Mouse (Mus musculus): ENCODE measurements around the gene Bend6. TPM values are rescaled to one million over a fixed set of nuclear protein-coding genes. Genes with fewer than 3 reads are reported as not detected.

Bend6 gene
- 2.3 and 2.4 TPM in 2 replicates for polyA plus RNA-seq (2014; fragmentation: Nextera tagmentation; extraction: Ambion mirVana)

DNA sequence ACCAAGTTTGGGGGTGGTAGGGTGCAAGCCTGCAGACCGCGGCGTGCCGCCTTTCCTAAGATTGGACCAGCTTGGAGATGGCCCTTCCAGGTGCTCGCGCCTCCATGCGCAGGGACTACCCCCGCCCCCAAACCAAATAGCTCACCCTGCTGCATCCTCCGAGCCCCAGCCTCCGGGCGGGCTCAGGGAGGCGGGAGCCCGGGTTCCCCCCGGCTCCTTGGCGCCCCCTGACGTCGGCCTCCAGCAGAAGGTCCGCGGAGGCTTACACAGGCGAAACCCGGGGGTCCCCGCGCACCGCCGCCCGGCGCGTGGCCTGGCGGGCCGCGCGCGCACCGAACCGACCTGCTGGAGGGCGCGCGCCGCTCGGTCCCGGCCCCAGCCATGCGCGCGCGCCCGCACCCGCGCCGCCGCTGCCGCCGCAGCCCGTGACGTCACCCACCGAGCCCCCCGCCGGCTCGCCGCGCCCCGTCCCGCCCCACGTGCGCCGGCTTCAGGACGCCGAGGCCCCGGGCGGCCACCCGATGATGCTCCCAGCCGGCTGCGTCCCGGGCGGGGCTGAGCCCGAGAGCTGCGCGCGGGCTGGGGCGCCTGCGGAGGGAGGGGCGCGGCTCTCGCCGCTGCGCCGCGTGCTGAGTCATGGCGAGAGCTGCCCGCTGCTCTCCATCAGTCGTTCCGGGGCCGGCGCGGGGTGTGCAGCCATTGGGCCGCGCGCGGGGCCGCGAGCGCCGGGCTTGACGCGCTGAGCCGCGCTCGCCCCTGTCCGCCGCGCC, at the start of gene Bend6:
Gene Bend6, minus strand, starts transcription at position 396 of the 770 bp plus-strand sequence.
- under 1% methylated on average over 81 of the region's 110 CpGs for WGBS
- Histone ChIP-seq H3K4me3 (ENCODE audit: low read depth, low read length) (peak within 1 kb of the TSS; percentile 64), H3K4me2 (peak within 1 kb of the TSS; percentile 81), H3K27ac (ENCODE audit: low read depth, low read length) (no peak within 1 kb of the TSS), H3K27me3 (replicated peaks; ENCODE audit: control insufficient read depth, insufficient read depth, low read length) (peaks cover 72% of the 10 kb centered on the region), H3K9me3 (ENCODE audit: control insufficient read depth, low read length) (no peaks in the 10 kb centered on the region), H3K36me3 (ENCODE audit: control insufficient read depth, insufficient read depth, low read length) (no peaks in the 10 kb centered on the region), H3K9ac (ENCODE audit: low read depth, low read length) (peak within 1 kb of the TSS; percentile 56), H3K4me1 (replicated peaks; ENCODE audit: control insufficient read depth, insufficient read depth, low read length) (peaks cover 3% of the 10 kb centered on the region; the same call in 1 of the 2 replicates)
- ATAC-seq (replicated peaks; ENCODE audit: low FRiP score) (peak; percentile 77), DNase-seq (ENCODE audit: low spot score) (peak; percentile 70)

DNA sequence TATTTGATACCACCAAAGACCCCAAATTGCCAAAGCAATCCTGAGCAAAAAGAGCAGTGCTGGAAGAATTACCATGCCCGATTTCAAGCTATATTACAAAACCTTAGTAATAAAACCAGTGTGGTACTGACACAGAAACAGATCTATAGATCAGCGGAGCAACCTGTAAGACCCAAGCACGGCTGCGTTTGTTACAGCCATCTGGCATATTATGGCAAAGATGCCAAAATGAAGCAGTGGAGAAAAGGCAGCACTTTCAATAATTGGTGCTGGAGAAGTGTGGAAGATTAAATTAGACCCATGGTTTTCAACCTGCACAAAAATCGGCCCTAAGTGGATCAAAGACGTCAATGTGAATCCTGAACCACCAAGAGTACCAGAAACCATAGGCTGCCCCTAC, 48.0 kb upstream of the Bend6 start:
- DNase-seq (ENCODE audit: low spot score) (no peak), ATAC-seq (replicated peaks; ENCODE audit: low FRiP score) (no peak)
- Histone ChIP-seq H3K9ac (ENCODE audit: low read depth, low read length) (no peak overlapping the region), H3K4me2 (no peak overlapping the region), H3K9me3 (ENCODE audit: control insufficient read depth, low read length) (no peaks in the 10 kb centered on the region), H3K27ac (ENCODE audit: low read depth, low read length) (no peak overlapping the region), H3K27me3 (replicated peaks; ENCODE audit: control insufficient read depth, insufficient read depth, low read length) (no peaks in the 10 kb centered on the region), H3K4me3 (ENCODE audit: low read depth, low read length) (no peak overlapping the region), H3K4me1 (replicated peaks; ENCODE audit: control insufficient read depth, insufficient read depth, low read length) (no peaks in the 10 kb centered on the region), H3K36me3 (ENCODE audit: control insufficient read depth, insufficient read depth, low read length) (no peaks in the 10 kb centered on the region)
- WGBS: 88% methylated on average over 6 of the region's 6 CpGs

DNA sequence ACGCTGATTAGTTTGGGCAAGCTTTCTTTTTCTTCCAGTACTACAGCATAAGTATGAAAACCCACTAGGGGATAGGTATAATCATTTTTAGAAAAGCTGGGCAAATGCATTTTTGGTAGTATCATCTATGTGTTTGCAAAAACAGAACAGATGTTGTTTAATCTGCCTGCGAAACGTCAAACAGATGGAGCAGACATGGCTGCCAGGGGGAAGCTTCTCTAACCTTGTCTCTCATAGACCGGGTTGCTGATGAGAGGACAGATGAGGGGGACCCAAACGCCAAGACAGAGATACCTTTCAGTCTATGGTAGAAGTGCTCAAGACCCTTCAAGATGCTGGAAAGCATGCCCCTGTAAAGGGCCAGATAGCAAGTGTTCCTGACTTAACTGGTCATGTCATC, 40.9 kb upstream of the Bend6 start:
- DNase-seq (ENCODE audit: low spot score) (no peak), ATAC-seq (replicated peaks; ENCODE audit: low FRiP score) (no peak)
- Histone ChIP-seq H3K27ac (ENCODE audit: low read depth, low read length) (no peak overlapping the region), H3K4me3 (ENCODE audit: low read depth, low read length) (no peak overlapping the region), H3K36me3 (ENCODE audit: control insufficient read depth, insufficient read depth, low read length) (no peaks in the 10 kb centered on the region), H3K27me3 (replicated peaks; ENCODE audit: control insufficient read depth, insufficient read depth, low read length) (no peaks in the 10 kb centered on the region), H3K4me1 (replicated peaks; ENCODE audit: control insufficient read depth, insufficient read depth, low read length) (no peaks in the 10 kb centered on the region), H3K9me3 (ENCODE audit: control insufficient read depth, low read length) (no peaks in the 10 kb centered on the region), H3K9ac (ENCODE audit: low read depth, low read length) (no peak overlapping the region), H3K4me2 (no peak overlapping the region)
- 82% methylated on average over 5 of the region's 5 CpGs for WGBS

DNA sequence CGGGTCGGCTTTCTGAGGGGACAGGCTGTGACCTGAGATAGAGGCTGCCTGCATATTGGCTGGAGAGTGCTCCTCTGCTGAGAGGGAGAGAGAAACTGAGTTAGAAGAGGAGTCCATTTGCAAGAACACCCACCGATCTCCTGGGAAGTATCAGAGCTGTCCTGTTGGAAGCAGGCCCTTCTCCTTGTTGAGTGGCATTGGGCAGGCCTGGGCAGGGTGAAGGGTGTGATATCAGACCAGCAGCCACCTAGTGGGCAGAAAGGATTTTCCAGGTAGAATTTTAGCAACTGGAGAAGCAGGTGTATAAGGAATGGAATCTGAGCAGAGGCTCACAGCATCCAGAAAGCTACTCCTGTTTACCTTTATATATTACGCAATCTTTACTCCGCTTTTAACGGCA, 40.2 kb upstream of the Bend6 start:
- no peak for ATAC-seq (replicated peaks; ENCODE audit: low FRiP score)
- Histone ChIP-seq H3K27ac (ENCODE audit: low read depth, low read length) (no peak overlapping the region), H3K9ac (ENCODE audit: low read depth, low read length) (no peak overlapping the region), H3K27me3 (replicated peaks; ENCODE audit: control insufficient read depth, insufficient read depth, low read length) (no peaks in the 10 kb centered on the region), H3K4me1 (replicated peaks; ENCODE audit: control insufficient read depth, insufficient read depth, low read length) (no peaks in the 10 kb centered on the region), H3K4me2 (no peak overlapping the region), H3K9me3 (ENCODE audit: control insufficient read depth, low read length) (no peaks in the 10 kb centered on the region), H3K4me3 (ENCODE audit: low read depth, low read length) (no peak overlapping the region), H3K36me3 (ENCODE audit: control insufficient read depth, insufficient read depth, low read length) (no peaks in the 10 kb centered on the region)
- no peak for DNase-seq (ENCODE audit: low spot score)
- 85% methylated on average over 6 of the region's 6 CpGs for WGBS

DNA sequence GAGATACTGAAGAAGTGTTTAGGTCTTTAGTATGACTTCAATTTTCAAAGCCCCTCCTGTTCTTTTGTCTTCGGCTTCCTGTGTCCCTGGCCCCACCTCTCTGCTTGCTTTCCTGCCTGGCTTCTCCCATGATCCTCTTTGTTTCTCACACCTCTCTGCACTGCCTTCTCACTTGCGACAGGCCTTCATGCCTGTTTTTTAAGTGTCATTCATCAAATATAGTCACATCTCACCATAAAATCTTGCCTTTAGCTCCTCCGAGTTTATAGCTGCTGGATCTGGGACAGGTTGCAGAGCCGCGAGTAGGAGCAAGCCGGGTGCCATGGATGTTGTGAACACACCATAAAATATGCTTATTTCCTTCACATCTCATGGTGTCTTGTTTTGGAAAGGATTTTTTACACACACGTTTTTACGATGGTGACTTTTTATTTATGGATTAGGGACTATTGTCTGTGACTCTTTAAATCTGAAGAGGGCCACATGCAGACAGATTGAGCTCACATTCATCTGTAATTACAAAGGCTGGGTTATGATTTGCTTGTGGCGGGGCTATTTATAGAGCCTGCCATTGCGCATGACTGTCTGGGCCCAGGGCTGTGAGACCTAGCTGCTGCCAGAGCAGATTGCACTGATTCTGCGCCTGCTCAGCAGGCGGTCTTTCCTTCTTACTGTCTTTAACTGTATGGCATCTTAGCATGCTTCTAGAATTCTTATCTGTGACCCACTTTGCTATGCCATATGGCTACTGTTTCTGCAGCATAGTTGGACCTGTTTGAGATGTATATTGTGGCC, 39.2 kb upstream of the Bend6 start:
- H3K27ac ChIP-seq (ENCODE audit: low read depth, low read length): no peak overlapping the region

DNA sequence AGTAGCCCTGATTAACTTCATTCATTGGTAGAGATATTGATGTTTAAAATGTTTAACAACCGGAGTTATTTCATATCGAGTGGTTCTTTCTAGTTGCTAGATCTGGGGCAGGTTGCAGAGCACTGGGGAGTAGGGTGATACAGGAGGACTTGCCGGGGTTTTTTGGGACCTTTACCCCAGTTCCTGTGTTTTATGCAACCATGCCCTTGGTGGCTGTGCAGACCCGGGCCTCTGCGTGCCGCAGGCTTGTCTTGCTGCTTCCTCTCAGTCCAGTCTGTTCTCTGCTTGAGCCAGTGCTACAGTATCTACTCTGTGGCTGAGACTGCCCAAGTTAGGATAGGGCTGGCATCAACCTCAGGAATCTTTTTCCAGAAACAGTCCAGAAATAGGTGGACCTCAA, 38.1 kb upstream of the Bend6 start:
- ATAC-seq (replicated peaks; ENCODE audit: low FRiP score): no peak
- H3K9me3 ChIP-seq (ENCODE audit: control insufficient read depth, low read length): no peaks in the 10 kb centered on the region
- no peak overlapping the region for H3K27ac ChIP-seq (ENCODE audit: low read depth, low read length)
- H3K4me3 ChIP-seq (ENCODE audit: low read depth, low read length): no peak overlapping the region
- H3K9ac ChIP-seq (ENCODE audit: low read depth, low read length): no peak overlapping the region
- no peaks in the 10 kb centered on the region for H3K36me3 ChIP-seq (ENCODE audit: control insufficient read depth, insufficient read depth, low read length)
- H3K27me3 ChIP-seq (replicated peaks; ENCODE audit: control insufficient read depth, insufficient read depth, low read length): no peaks in the 10 kb centered on the region
- H3K4me2 ChIP-seq: no peak overlapping the region
- 79% methylated on average over 6 of the region's 6 CpGs for WGBS
- DNase-seq (ENCODE audit: low spot score): no peak
- H3K4me1 ChIP-seq (replicated peaks; ENCODE audit: control insufficient read depth, insufficient read depth, low read length): no peaks in the 10 kb centered on the region

More for the DNA sequence above, 39.2 kb upstream of the Bend6 start:
- Histone ChIP-seq H3K9ac (ENCODE audit: low read depth, low read length) (no peak overlapping the region), H3K4me3 (ENCODE audit: low read depth, low read length) (no peak overlapping the region), H3K4me1 (replicated peaks; ENCODE audit: control insufficient read depth, insufficient read depth, low read length) (no peaks in the 10 kb centered on the region), H3K27me3 (replicated peaks; ENCODE audit: control insufficient read depth, insufficient read depth, low read length) (no peaks in the 10 kb centered on the region), H3K4me2 (no peak overlapping the region), H3K9me3 (ENCODE audit: control insufficient read depth, low read length) (no peaks in the 10 kb centered on the region), H3K36me3 (ENCODE audit: control insufficient read depth, insufficient read depth, low read length) (no peaks in the 10 kb centered on the region)
- no peak for DNase-seq (ENCODE audit: low spot score)
- no peak for ATAC-seq (replicated peaks; ENCODE audit: low FRiP score)
- WGBS: 84% methylated on average over 12 of the region's 12 CpGs

DNA sequence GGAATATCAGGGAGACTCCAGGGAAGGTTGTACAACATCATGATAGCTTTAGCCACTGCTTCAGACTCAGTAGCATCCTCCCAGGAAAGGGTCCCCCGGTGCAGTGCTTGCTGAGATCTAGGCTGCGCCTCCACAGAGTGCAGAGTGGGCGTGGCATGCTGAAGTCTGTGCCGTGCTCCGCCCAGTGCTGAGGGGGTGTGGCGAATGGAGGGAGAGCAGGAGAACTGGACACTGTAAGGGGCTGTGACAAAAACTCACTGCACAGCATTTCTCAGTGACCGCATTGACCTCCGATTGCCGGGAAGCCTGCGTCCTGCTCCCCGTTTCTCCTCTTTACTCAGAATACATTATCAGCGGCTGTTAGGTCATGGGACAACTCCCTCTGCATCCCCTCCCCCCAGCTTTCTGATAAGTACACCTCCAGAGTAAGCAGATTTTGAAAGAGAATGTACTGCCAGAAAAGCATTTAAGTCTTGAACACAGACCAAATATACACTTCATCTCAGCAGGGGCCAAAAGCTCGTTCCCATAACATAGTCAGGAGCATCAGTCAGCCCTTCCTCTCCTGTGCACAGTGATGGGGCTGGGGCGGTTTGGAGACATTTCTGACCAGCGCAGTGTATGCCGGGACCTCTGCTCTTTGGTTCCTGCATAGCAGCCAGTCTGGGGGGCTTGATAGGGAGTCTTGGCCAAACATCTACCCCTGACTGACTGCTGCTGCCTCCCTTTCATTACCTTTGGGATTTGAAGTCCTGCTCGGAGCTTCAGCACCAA, 37.5 kb upstream of the Bend6 start:
- peak overlapping the region; percentile 1; the same call in 1 of the 2 replicates for H3K4me2 ChIP-seq
- H3K36me3 ChIP-seq (ENCODE audit: control insufficient read depth, insufficient read depth, low read length): no peaks in the 10 kb centered on the region
- no peak overlapping the region for H3K4me3 ChIP-seq (ENCODE audit: low read depth, low read length)
- DNase-seq (ENCODE audit: low spot score) (peak; percentile 39), ATAC-seq (replicated peaks; ENCODE audit: low FRiP score) (peak; percentile 80)
- H3K27me3 ChIP-seq (replicated peaks; ENCODE audit: control insufficient read depth, insufficient read depth, low read length): no peaks in the 10 kb centered on the region
- no peaks in the 10 kb centered on the region for H3K4me1 ChIP-seq (replicated peaks; ENCODE audit: control insufficient read depth, insufficient read depth, low read length)
- WGBS: 47% methylated on average over 17 of the region's 17 CpGs
- H3K9me3 ChIP-seq (ENCODE audit: control insufficient read depth, low read length): no peaks in the 10 kb centered on the region
- no peak overlapping the region for H3K27ac ChIP-seq (ENCODE audit: low read depth, low read length)
- H3K9ac ChIP-seq (ENCODE audit: low read depth, low read length): no peak overlapping the region

DNA sequence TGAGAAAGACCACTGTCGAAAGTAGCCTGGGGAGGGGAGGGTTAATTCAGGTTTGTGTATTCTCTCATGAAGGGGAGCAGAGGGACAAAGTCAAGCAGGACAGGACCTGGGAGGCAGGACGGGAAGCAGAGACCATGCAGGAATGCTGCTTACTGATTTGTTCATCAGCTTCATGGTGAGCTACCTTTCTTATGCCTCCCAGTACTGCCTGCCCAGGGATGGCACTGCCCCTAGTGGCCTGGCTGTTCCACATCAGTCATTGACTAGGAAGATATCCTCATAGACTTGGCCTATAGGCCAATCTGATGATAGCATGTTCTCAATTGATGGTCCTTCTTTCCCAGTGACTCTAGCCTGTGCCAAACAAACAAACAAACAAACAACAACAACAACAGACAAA, 36.3 kb upstream of the Bend6 start:
- Histone ChIP-seq H3K4me3 (ENCODE audit: low read depth, low read length) (no peak overlapping the region), H3K27ac (ENCODE audit: low read depth, low read length) (no peak overlapping the region), H3K4me1 (replicated peaks; ENCODE audit: control insufficient read depth, insufficient read depth, low read length) (no peaks in the 10 kb centered on the region), H3K36me3 (ENCODE audit: control insufficient read depth, insufficient read depth, low read length) (no peaks in the 10 kb centered on the region), H3K4me2 (no peak overlapping the region), H3K27me3 (replicated peaks; ENCODE audit: control insufficient read depth, insufficient read depth, low read length) (no peaks in the 10 kb centered on the region), H3K9me3 (ENCODE audit: control insufficient read depth, low read length) (no peaks in the 10 kb centered on the region), H3K9ac (ENCODE audit: low read depth, low read length) (no peak overlapping the region)
- DNase-seq (ENCODE audit: low spot score) (no peak), ATAC-seq (replicated peaks; ENCODE audit: low FRiP score) (no peak)
- WGBS: 67% methylated on average over 2 of the region's 2 CpGs

Data from liver, embryonic 11.5 days (tissue).